Mouse (Mus musculus) embryonic fibroblast, embryonic 13.5 days (primary cell): ENCODE measurements around the gene Castor2. TPM values are rescaled to one million over a fixed set of nuclear protein-coding genes. Genes with fewer than 3 reads are reported as not detected.

Experiments used
- H3K27ac ChIP-seq: 2 replicates; pipeline ENCODE4 v1.5.1; 2012; ENCODE audit warnings: low read length, control low read depth, inconsistent platforms; ENCODE audit not compliant: insufficient read depth
- H3K4me1 ChIP-seq: 2 replicates; pipeline ENCODE4 v1.6.1; 2011; ENCODE audit warnings: low read length; ENCODE audit not compliant: control insufficient read depth, insufficient read depth
- H3K4me3 ChIP-seq: 2 replicates; pipeline ENCODE4 v1.5.1; 2011; ENCODE audit warnings: mild to moderate bottlenecking, control low read depth, low read length; ENCODE audit not compliant: insufficient read depth
- CTCF ChIP-seq: IDR thresholded peaks from 2 replicates; pipeline ENCODE4 v1.5.1; 2011; ENCODE audit warnings: mild to moderate bottlenecking, control low read depth, low read length, moderate library complexity, borderline replicate concordance; ENCODE audit not compliant: insufficient read depth
- POLR2A ChIP-seq: IDR thresholded peaks from 2 replicates; pipeline ENCODE4 v1.6.1; 2011; ENCODE audit warnings: low read depth, mild to moderate bottlenecking, control low read depth, low read length, moderate library complexity
- polyA plus RNA-seq: library from polyadenylated mRNA; stranded (reverse); fragments of >200 nt; gene quantifications from 2 replicates; pipeline ENCODE4 v1.2.4, GENCODE M21; 2011; ENCODE audit warnings: low read depth; ENCODE audit not compliant: missing spikeins, insufficient read length

Gene Castor2
- polyA plus RNA-seq, 1 experiment: 12.3 TPM

GRCm38 (mm10) chr5:134144986-134145385 lies 45.5 kb downstream of the Castor2 start:
- H3K27ac ChIP-seq: no peak overlapping the region
- H3K4me1 ChIP-seq: no peaks in the 10 kb centered on the region; the same call in 1 of the 2 replicates
- no peak overlapping the region for H3K4me3 ChIP-seq
- TF ChIP-seq POLR2A: no peak
- TF ChIP-seq CTCF: no peak

GRCm38 (mm10) chr5:134147194-134147753 lies 47.8 kb downstream of the Castor2 start:
- Histone ChIP-seq H3K27ac (no peak overlapping the region), H3K4me3 (no peak overlapping the region), H3K4me1 (no peaks in the 10 kb centered on the region; the same call in 1 of the 2 replicates)
- TF ChIP-seq CTCF: no peak
- no peak for TF ChIP-seq POLR2A

- TF ChIP-seq POLR2A: no peak
- TF ChIP-seq CTCF: no peak
- no peak overlapping the region for H3K4me3 ChIP-seq
- no peak overlapping the region for H3K27ac ChIP-seq
- no peaks in the 10 kb centered on the region; the same call in 1 of the 2 replicates for H3K4me1 ChIP-seq
Observed at GRCm38 (mm10) chr5:134148153-134148552, 48.6 kb downstream of the Castor2 start.

GRCm38 (mm10) chr5:134151895-134152294 lies 52.4 kb downstream of the Castor2 start:
- TF ChIP-seq POLR2A: no peak
- no peak for TF ChIP-seq CTCF
- H3K4me3 ChIP-seq: no peak overlapping the region
- H3K27ac ChIP-seq: no peak overlapping the region
- H3K4me1 ChIP-seq: no peaks in the 10 kb centered on the region; the same call in 1 of the 2 replicates

- Histone ChIP-seq H3K4me1 (no peaks in the 10 kb centered on the region), H3K27ac (no peak overlapping the region), H3K4me3 (no peak overlapping the region)
- TF ChIP-seq CTCF (no peak), POLR2A (no peak)
Observed at GRCm38 (mm10) chr5:134155916-134156466, 56.5 kb downstream of the Castor2 start.

- no peaks in the 10 kb centered on the region for H3K4me1 ChIP-seq
- H3K27ac ChIP-seq: no peak overlapping the region
- no peak overlapping the region for H3K4me3 ChIP-seq
- TF ChIP-seq POLR2A (no peak), CTCF (no peak)
Observed at GRCm38 (mm10) chr5:134164688-134165087, 65.2 kb downstream of the Castor2 start.

GRCm38 (mm10) chr5:134166642-134167041 lies 67.1 kb downstream of the Castor2 start:
- Histone ChIP-seq H3K4me1 (no peaks in the 10 kb centered on the region), H3K4me3 (no peak overlapping the region), H3K27ac (no peak overlapping the region)
- no peak for TF ChIP-seq POLR2A
- TF ChIP-seq CTCF: no peak

GRCm38 (mm10) chr5:134168033-134168432 lies 68.5 kb downstream of the Castor2 start:
- H3K4me3 ChIP-seq: no peak overlapping the region
- H3K4me1 ChIP-seq: no peaks in the 10 kb centered on the region
- no peak overlapping the region for H3K27ac ChIP-seq
- TF ChIP-seq CTCF (no peak), POLR2A (no peak)

- Histone ChIP-seq H3K4me1 (no peaks in the 10 kb centered on the region), H3K27ac (no peak overlapping the region), H3K4me3 (no peak overlapping the region)
- no peak for TF ChIP-seq CTCF
- no peak for TF ChIP-seq POLR2A
Observed at GRCm38 (mm10) chr5:134169231-134169630, 69.7 kb downstream of the Castor2 start.

- Histone ChIP-seq H3K4me1 (no peaks in the 10 kb centered on the region), H3K4me3 (no peak overlapping the region), H3K27ac (no peak overlapping the region)
- no peak for TF ChIP-seq CTCF
- TF ChIP-seq POLR2A: no peak
Observed at GRCm38 (mm10) chr5:134170167-134170566, 70.7 kb downstream of the Castor2 start.

- H3K4me3 ChIP-seq: no peak overlapping the region
- H3K27ac ChIP-seq: no peak overlapping the region
- TF ChIP-seq CTCF: peak; percentile 69
- TF ChIP-seq POLR2A: no peak
- H3K4me1 ChIP-seq: 0 out of 2 replicates have a peak, but pooled peaks cover 2% of the 10 kb centered on the region
Observed at GRCm38 (mm10) chr5:134173206-134173605, 73.7 kb downstream of the Castor2 start.
